ENCODE assay signal across 34 mouse cellular contexts in genomic region chr12:103700144-103700750, GRCm38 (mm10). TPM values are rescaled to one million over a fixed set of nuclear protein-coding genes. Genes with fewer than 3 reads are reported as not detected.
DNase-seq lines count a peak whose midpoint lies in the region; ATAC-seq and TF ChIP-seq lines count a peak whose summit lies in the region.
"Had no signal": no experiment of that assay in that cellular context is flagged by ENCODE, and none has a peak within 500 bp of the region (broad histone marks: within the 10 kb centered on the region; RNA-seq: fewer than 3 reads in every experiment).

No protein-coding gene starts in this region.

- no peak overlapping the region for H3K9ac ChIP-seq in kidney, embryonic 16.5 days (replicated peaks; ENCODE audit: low read length)
- H3K9ac ChIP-seq in kidney, postnatal 0 days (ENCODE audit: low read depth, low read length): no peak overlapping the region
- no peak overlapping the region for H3K9ac ChIP-seq in kidney, embryonic 15.5 days
- no peak overlapping the region for H3K9ac ChIP-seq in forebrain, embryonic 16.5 days (replicated peaks; ENCODE audit: low read depth, low read length)
- H3K9ac ChIP-seq: embryonic facial prominence, embryonic 13.5 days; forebrain, embryonic 12.5 days; forebrain, embryonic 15.5 days; heart, embryonic 13.5 days; hindbrain, embryonic 14.5 days had no signal

- no peak overlapping the region for H3K4me2 ChIP-seq in kidney, embryonic 16.5 days (replicated peaks; ENCODE audit: low read depth, low read length)
- no peak overlapping the region for H3K4me2 ChIP-seq in kidney, postnatal 0 days (ENCODE audit: low read length)
- H3K4me2 ChIP-seq in kidney, embryonic 15.5 days: no peak overlapping the region
- no peak overlapping the region for H3K4me2 ChIP-seq in forebrain, embryonic 16.5 days (ENCODE audit: low read length)
- H3K4me2 ChIP-seq: embryonic facial prominence, embryonic 13.5 days; forebrain, embryonic 12.5 days; forebrain, embryonic 15.5 days; heart, embryonic 13.5 days; hindbrain, embryonic 14.5 days had no signal

- no peaks in the 10 kb centered on the region for H3K9me3 ChIP-seq in kidney, embryonic 16.5 days (ENCODE audit: low read length)
- no peaks in the 10 kb centered on the region for H3K9me3 ChIP-seq in kidney, postnatal 0 days (replicated peaks; ENCODE audit: low read length)
- no peaks in the 10 kb centered on the region for H3K9me3 ChIP-seq in kidney, embryonic 15.5 days (replicated peaks)
- no peaks in the 10 kb centered on the region for H3K9me3 ChIP-seq in forebrain, embryonic 16.5 days (ENCODE audit: control insufficient read depth, low read length)
- H3K9me3 ChIP-seq: embryonic facial prominence, embryonic 10.5 days; embryonic facial prominence, embryonic 13.5 days; forebrain, embryonic 12.5 days; forebrain, embryonic 15.5 days; heart, embryonic 10.5 days; heart, embryonic 13.5 days had no signal

- no peak for TF ChIP-seq POLR2A in kidney, adult 2 months (IDR thresholded peaks at IDR 0.05; ENCODE audit: low read depth, low read length)

- peaks cover 13% of the 10 kb centered on the region; the same call in 1 of the 2 replicates for H3K4me1 ChIP-seq in kidney, adult 2 months (ENCODE audit: control insufficient read depth, insufficient read depth, low read length)
- H3K4me1 ChIP-seq in kidney, embryonic 16.5 days (ENCODE audit: insufficient read depth, low read length): no peaks in the 10 kb centered on the region
- H3K4me1 ChIP-seq in kidney, postnatal 0 days (replicated peaks; ENCODE audit: insufficient read depth, low read length): no peaks in the 10 kb centered on the region
- no peaks in the 10 kb centered on the region for H3K4me1 ChIP-seq in kidney, embryonic 15.5 days
- H3K4me1 ChIP-seq in forebrain, embryonic 16.5 days (replicated peaks; ENCODE audit: control insufficient read depth, insufficient read depth, low read length): no peaks in the 10 kb centered on the region
- H3K4me1 ChIP-seq: embryonic facial prominence, embryonic 10.5 days; embryonic facial prominence, embryonic 13.5 days; forebrain, embryonic 12.5 days; forebrain, embryonic 15.5 days; heart, embryonic 10.5 days; heart, embryonic 13.5 days had no signal

- DNase-seq in kidney, adult 2 months: peak; percentile 91
- DNase-seq in kidney, postnatal 0 days (ENCODE audit: low spot score): peak; percentile 18
- peak; percentile 43 for DNase-seq in Muller cell, postnatal 12 days (ENCODE audit: inconsistent ontology term)
- DNase-seq in kidney, postnatal 25 days: peak; percentile 43 to 76
- DNase-seq: adrenal gland, adult 8-10 months; adrenal gland, postnatal 25 days; B cell, adult 2 months; cerebellum, adult 11-12 months; cerebellum, adult 8-10 months; cerebellum, postnatal 10 days; cerebellum, postnatal 36 days; embryo, embryonic 11 days; gastrocnemius, postnatal 10 days; gastrocnemius, postnatal 36 days; heart, adult 2 months; heart, postnatal 14 days; heart, postnatal 4 days had no signal

- no peaks in the 10 kb centered on the region for H3K36me3 ChIP-seq in kidney, adult 2 months (ENCODE audit: control insufficient read depth, insufficient read depth, low read length)
- H3K36me3 ChIP-seq in kidney, embryonic 16.5 days (ENCODE audit: insufficient read depth, low read length): no peaks in the 10 kb centered on the region
- no peaks in the 10 kb centered on the region for H3K36me3 ChIP-seq in kidney, postnatal 0 days (ENCODE audit: insufficient read depth, low read length)
- H3K36me3 ChIP-seq in kidney, embryonic 15.5 days: no peaks in the 10 kb centered on the region
- H3K36me3 ChIP-seq in forebrain, embryonic 16.5 days (ENCODE audit: control insufficient read depth, insufficient read depth): no peaks in the 10 kb centered on the region
- H3K36me3 ChIP-seq: embryonic facial prominence, embryonic 10.5 days; embryonic facial prominence, embryonic 13.5 days; forebrain, embryonic 12.5 days; forebrain, embryonic 15.5 days; G1E; heart, embryonic 10.5 days; heart, embryonic 13.5 days had no signal

- H3K27ac ChIP-seq in kidney, adult 2 months (ENCODE audit: insufficient read depth, low read depth, low read length): peak overlapping the region; percentile 96
- H3K27ac ChIP-seq in kidney, embryonic 16.5 days (ENCODE audit: low read length): no peak overlapping the region
- H3K27ac ChIP-seq in kidney, postnatal 0 days: peak overlapping the region; percentile 50; the same call in 1 of the 2 replicates
- no peak overlapping the region for H3K27ac ChIP-seq in kidney, embryonic 15.5 days
- no peak overlapping the region for H3K27ac ChIP-seq in forebrain, embryonic 16.5 days (ENCODE audit: low read length)
- H3K27ac ChIP-seq: embryonic facial prominence, embryonic 10.5 days; embryonic facial prominence, embryonic 13.5 days; forebrain, embryonic 12.5 days; forebrain, embryonic 15.5 days; heart, adult 2 months; heart, embryonic 10.5 days; heart, embryonic 13.5 days; hindbrain, embryonic 14.5 days had no signal

- no peaks in the 10 kb centered on the region for H3K27me3 ChIP-seq in kidney, adult 2 months (replicated peaks; ENCODE audit: control insufficient read depth, insufficient read depth, low read length)
- no peaks in the 10 kb centered on the region for H3K27me3 ChIP-seq in kidney, embryonic 16.5 days (ENCODE audit: insufficient read depth, low read length)
- no peaks in the 10 kb centered on the region for H3K27me3 ChIP-seq in kidney, postnatal 0 days (ENCODE audit: insufficient read depth, low read length)
- H3K27me3 ChIP-seq in kidney, embryonic 15.5 days: no peaks in the 10 kb centered on the region
- no peaks in the 10 kb centered on the region for H3K27me3 ChIP-seq in forebrain, embryonic 16.5 days (replicated peaks; ENCODE audit: control insufficient read depth, insufficient read depth, low read length)
- H3K27me3 ChIP-seq: embryonic facial prominence, embryonic 13.5 days; forebrain, embryonic 12.5 days; forebrain, embryonic 15.5 days; heart, embryonic 13.5 days had no signal

- H3K4me3 ChIP-seq in kidney, adult 2 months (ENCODE audit: insufficient read depth, low read depth, low read length): no peak overlapping the region
- no peak overlapping the region for H3K4me3 ChIP-seq in kidney, embryonic 16.5 days (ENCODE audit: low read length)
- no peak overlapping the region for H3K4me3 ChIP-seq in kidney, postnatal 0 days (replicated peaks; ENCODE audit: low read depth, low read length)
- no peak overlapping the region for H3K4me3 ChIP-seq in kidney, embryonic 15.5 days (replicated peaks)
- H3K4me3 ChIP-seq in forebrain, embryonic 16.5 days (replicated peaks; ENCODE audit: low read length): no peak overlapping the region
- H3K4me3 ChIP-seq: embryonic facial prominence, embryonic 10.5 days; embryonic facial prominence, embryonic 13.5 days; erythroblast, embryonic 14.5 days; forebrain, embryonic 12.5 days; forebrain, embryonic 15.5 days; heart, adult 2 months; heart, embryonic 10.5 days; heart, embryonic 13.5 days had no signal

- no peak for ATAC-seq in kidney, embryonic 16.5 days (ENCODE audit: low FRiP score, low TSS enrichment)
- ATAC-seq in kidney, postnatal 0 days (replicated peaks; ENCODE audit: low FRiP score, low read depth): peak; percentile 49; the same call in 1 of the 2 replicates
- no peak for ATAC-seq in kidney, embryonic 15.5 days (replicated peaks; ENCODE audit: low FRiP score)
- no peak for ATAC-seq in forebrain, embryonic 16.5 days
- ATAC-seq: activated CD4-positive, CD25-positive, alpha-beta regulatory T cell, adult 4 months; forebrain, embryonic 15.5 days had no signal

- no peak for TF ChIP-seq CTCF in kidney, adult 2 months (conservative IDR thresholded peaks at IDR 0.05; ENCODE audit: insufficient read depth, insufficient read length, low read depth, low read length)
- TF ChIP-seq CTCF in kidney, postnatal 0 days (IDR thresholded peaks at IDR 0.05; ENCODE audit: low read depth): no peak

- 36% methylated on average over 4 of the region's 4 CpGs for WGBS in kidney, adult 2 months
- WGBS in kidney, embryonic 16.5 days: 68% methylated on average over 4 of the region's 4 CpGs
- WGBS in kidney, postnatal 0 days: 67% methylated on average over 4 of the region's 4 CpGs
- 73% methylated on average over 4 of the region's 4 CpGs for WGBS in kidney, embryonic 15.5 days
- WGBS in forebrain, embryonic 16.5 days: 83% methylated on average over 4 of the region's 4 CpGs

RNA-seq across cellular contexts. Expression of gene Serpina1f, which starts 4.9 kb away (rescaled TPM):
- polyA plus RNA-seq in kidney, adult 2 months (2012; rRNA removed): 214 and 308 TPM in 2 replicates
- polyA plus RNA-seq in kidney, embryonic 16.5 days (2015; fragmentation: Nextera tagmentation; extraction: Ambion mirVana): not detected in 2 replicates
- polyA plus RNA-seq in kidney, postnatal 0 days (2015; fragmentation: Nextera tagmentation; extraction: Ambion mirVana): 1.5 and 1.8 TPM in 2 replicates
- polyA plus RNA-seq in kidney, embryonic 15.5 days (2015; fragmentation: Nextera tagmentation; extraction: Ambion mirVana): not detected in 2 replicates
- not detected in 2 replicates for polyA plus RNA-seq in forebrain, embryonic 16.5 days (2015; fragmentation: Nextera tagmentation; extraction: Ambion mirVana)
- polyA plus RNA-seq: activated CD4-positive, CD25-positive, alpha-beta regulatory T cell, adult 4 months; brain, embryonic 14.5 days; cortical plate, adult 2 months; embryonic facial prominence, embryonic 10.5 days; embryonic facial prominence, embryonic 13.5 days; erythroblast, embryonic 14.5 days; forebrain, embryonic 12.5 days; forebrain, embryonic 15.5 days; G1E; heart, adult 2 months; heart, embryonic 13.5 days; heart, embryonic 16.5 days; hindbrain, embryonic 11.5 days; hindbrain, embryonic 14.5 days had no signal

RNA-seq across cellular contexts. Expression of gene Serpina16, which starts 24.3 kb away (rescaled TPM):
- not detected in 2 replicates for polyA plus RNA-seq in kidney, adult 2 months (2012; rRNA removed)
- not detected in 2 replicates for polyA plus RNA-seq in kidney, embryonic 16.5 days (2015; fragmentation: Nextera tagmentation; extraction: Ambion mirVana)
- 0.22 TPM in 1 of 2 replicates, not detected in the other for polyA plus RNA-seq in kidney, postnatal 0 days (2015; fragmentation: Nextera tagmentation; extraction: Ambion mirVana)
- polyA plus RNA-seq in kidney, embryonic 15.5 days (2015; fragmentation: Nextera tagmentation; extraction: Ambion mirVana): not detected in 2 replicates
- not detected in 2 replicates for polyA plus RNA-seq in forebrain, embryonic 16.5 days (2015; fragmentation: Nextera tagmentation; extraction: Ambion mirVana)
- polyA plus RNA-seq: activated CD4-positive, CD25-positive, alpha-beta regulatory T cell, adult 4 months; brain, embryonic 14.5 days; cortical plate, adult 2 months; embryonic facial prominence, embryonic 10.5 days; embryonic facial prominence, embryonic 13.5 days; erythroblast, embryonic 14.5 days; forebrain, embryonic 12.5 days; forebrain, embryonic 15.5 days; G1E; heart, adult 2 months; heart, embryonic 10.5 days; heart, embryonic 13.5 days; heart, embryonic 16.5 days; hindbrain, embryonic 11.5 days; hindbrain, embryonic 14.5 days had no signal

RNA-seq across cellular contexts. Expression of gene Serpina6, which starts 43.2 kb away (rescaled TPM):
- 0.58 and 0.81 TPM in 2 replicates for polyA plus RNA-seq in kidney, adult 2 months (2012; rRNA removed)
- 7.8 and 12.7 TPM in 2 replicates for polyA plus RNA-seq in kidney, embryonic 16.5 days (2015; fragmentation: Nextera tagmentation; extraction: Ambion mirVana)
- 355 and 410 TPM in 2 replicates for polyA plus RNA-seq in kidney, postnatal 0 days (2015; fragmentation: Nextera tagmentation; extraction: Ambion mirVana)
- polyA plus RNA-seq in kidney, embryonic 15.5 days (2015; fragmentation: Nextera tagmentation; extraction: Ambion mirVana): 11.9 and 29.8 TPM in 2 replicates
- not detected in 2 replicates for polyA plus RNA-seq in forebrain, embryonic 16.5 days (2015; fragmentation: Nextera tagmentation; extraction: Ambion mirVana)
- polyA plus RNA-seq: activated CD4-positive, CD25-positive, alpha-beta regulatory T cell, adult 4 months; cortical plate, adult 2 months; embryonic facial prominence, embryonic 10.5 days; embryonic facial prominence, embryonic 13.5 days; forebrain, embryonic 12.5 days; forebrain, embryonic 15.5 days; G1E; heart, adult 2 months; hindbrain, embryonic 11.5 days; hindbrain, embryonic 14.5 days had no signal

Comparison
In these comparisons a context has a peak if more than half of its experiments do, and no peak if none do; other contexts are left out.
1. H3K27ac ChIP-seq: peak in kidney, adult 2 months (single experiment) and kidney, postnatal 0 days (single experiment); none in kidney, embryonic 16.5 days (single experiment), kidney, embryonic 15.5 days (single experiment) and forebrain, embryonic 16.5 days (single experiment).
2. RNA of gene Serpina1f, which starts 4.9 kb away (polyA plus RNA-seq): 214 to 308 TPM in kidney, adult 2 months; 1.5 to 1.8 TPM in kidney, postnatal 0 days, not detected in kidney, embryonic 16.5 days, not detected in kidney, embryonic 15.5 days and not detected in forebrain, embryonic 16.5 days; every median in the first group is over 10 times any median in the second.
3. RNA of gene Serpina6, which starts 43.2 kb away (polyA plus RNA-seq): 355 to 410 TPM in kidney, postnatal 0 days; 11.9 to 29.8 TPM in kidney, embryonic 15.5 days, 7.8 to 12.7 TPM in kidney, embryonic 16.5 days, 0.58 to 0.81 TPM in kidney, adult 2 months and not detected in forebrain, embryonic 16.5 days; every median in the first group is over 10 times any median in the second.
4. DNase-seq: peak in every context shown above with its lines; median percentile 91 in kidney, adult 2 months; 60 in kidney, postnatal 25 days; 43 in Muller cell, postnatal 12 days; 18 in kidney, postnatal 0 days.